Mouse (Mus musculus) brain, embryonic 14.5 days (tissue): ENCODE measurements at regions not wholly inside any gene's neighbourhood (a gene's known extent, or its start where the extent isn't known, plus 50 kb on each side); places are given as distances from the start of the nearest gene placed in this dataset.

Experiments used
- CTCF ChIP-seq: fragments of 200-500 bp; IDR thresholded peaks from 2 replicates; pipeline ENCODE4 v1.5.1; 2012; ENCODE audit warnings: inconsistent platforms, mild to moderate bottlenecking, moderate library complexity, borderline replicate concordance; ENCODE audit not compliant: insufficient read depth, insufficient read length; ENCODE audit errors: extremely low read depth
- POLR2A ChIP-seq: fragments of 200-500 bp; IDR thresholded peaks from 2 replicates; pipeline ENCODE4 v1.6.1; 2012; ENCODE audit warnings: mild to moderate bottlenecking, inconsistent platforms, borderline replicate concordance; ENCODE audit not compliant: poor library complexity, insufficient read depth, insufficient read length, severe bottlenecking; ENCODE audit errors: extremely low read depth

DNA sequence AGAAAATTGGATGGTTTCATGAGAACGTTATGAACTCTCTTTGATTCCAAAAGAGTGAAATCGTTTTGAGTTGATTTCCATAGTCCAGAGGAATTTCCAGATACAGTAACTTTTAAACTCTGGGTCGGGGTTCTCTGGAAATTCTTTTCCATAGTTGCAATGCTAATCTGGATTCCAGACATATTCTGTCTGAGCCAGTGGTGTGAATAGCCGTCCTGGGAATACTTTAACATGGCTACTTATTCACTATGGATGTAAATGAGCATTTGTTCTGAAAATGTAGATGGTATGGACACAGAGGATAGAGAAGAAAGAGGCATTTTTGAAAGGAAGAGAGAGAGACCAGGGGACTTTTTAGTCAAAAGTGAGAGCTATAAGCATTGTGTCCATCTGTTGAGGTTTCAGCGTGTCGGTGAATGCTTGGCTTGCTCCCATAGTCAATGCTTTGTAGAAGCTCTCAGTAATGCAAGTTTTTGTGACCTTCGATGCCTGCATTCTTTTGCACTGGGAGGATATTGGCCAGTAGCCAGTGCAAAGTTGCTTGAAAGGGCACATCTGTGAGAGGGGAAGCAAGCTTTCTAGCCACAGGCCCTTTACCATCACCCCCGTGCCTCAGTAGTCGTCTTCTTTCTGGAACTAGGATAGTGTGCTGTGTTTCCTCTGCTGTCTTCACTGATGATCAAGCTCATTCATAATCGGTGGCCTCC is 208.9 kb downstream of the Gm19410 start:
- no peak for TF ChIP-seq CTCF
- TF ChIP-seq POLR2A: no peak
